Mouse (Mus musculus): Measurements from ENCODE around the gene Vwa7.

DNA sequence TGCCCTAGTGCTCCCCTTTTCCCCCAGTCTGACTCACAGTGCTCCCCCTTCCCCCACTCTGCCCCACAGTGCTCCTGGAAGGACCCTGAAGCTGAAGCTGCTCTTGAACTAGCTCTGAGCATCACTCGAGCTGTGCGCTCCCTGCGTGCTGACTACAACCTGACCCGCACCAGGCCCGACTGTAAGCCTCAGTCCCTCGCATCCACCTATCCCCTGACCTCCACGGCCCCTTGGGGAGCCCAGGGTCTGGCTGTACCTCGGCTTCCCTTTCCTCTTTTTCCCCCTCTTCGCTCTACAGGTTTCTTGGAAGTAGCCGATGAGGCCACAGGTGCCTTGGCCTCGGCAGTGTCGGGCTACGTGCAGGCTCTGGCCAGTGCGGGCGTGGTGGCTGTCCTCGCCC, 1.1 kb upstream of the Vwa7 start:
- TF ChIP-seq EP300 (optimal IDR thresholded peaks at IDR 0.05) (no peak), CTCF (IDR thresholded peaks at IDR 0.05; ENCODE audit: low read depth) (no peak)
